Mouse (Mus musculus): ENCODE measurements around the gene Gimap4.

Gene Gimap4

GRCm38 (mm10) chr6:48700251-48701075 is 16.1 kb downstream of the Gimap4 start:
- DNase-seq (ENCODE audit: low read depth, low spot score) = peak; percentile 58

GRCm38 (mm10) chr6:48702146-48702545 is 17.8 kb downstream of the Gimap4 start:
- no peak for DNase-seq (ENCODE audit: low read depth, low spot score)

DNA sequence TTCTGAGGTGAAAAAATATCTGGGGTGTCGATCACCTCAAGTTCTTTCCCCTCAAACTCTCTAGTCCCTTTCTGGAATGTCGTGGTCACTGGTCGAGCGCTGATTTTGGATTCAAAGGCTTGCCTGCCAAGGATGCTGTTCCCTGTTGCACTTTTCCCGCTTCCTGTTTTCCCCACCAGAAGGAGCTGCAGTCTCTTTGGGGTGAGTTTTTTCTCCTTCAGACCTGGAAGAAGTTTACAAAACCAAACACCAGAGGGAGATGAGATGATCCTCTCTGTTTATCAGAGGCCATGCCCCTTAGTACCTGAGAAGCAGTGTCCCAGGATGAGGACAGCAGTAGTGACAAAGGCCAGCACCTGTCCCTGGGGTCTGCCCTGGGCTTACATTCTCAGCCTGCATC is 18.3 kb downstream of the Gimap4 start:
- no peak for DNase-seq (ENCODE audit: low read depth, low spot score)

DNA sequence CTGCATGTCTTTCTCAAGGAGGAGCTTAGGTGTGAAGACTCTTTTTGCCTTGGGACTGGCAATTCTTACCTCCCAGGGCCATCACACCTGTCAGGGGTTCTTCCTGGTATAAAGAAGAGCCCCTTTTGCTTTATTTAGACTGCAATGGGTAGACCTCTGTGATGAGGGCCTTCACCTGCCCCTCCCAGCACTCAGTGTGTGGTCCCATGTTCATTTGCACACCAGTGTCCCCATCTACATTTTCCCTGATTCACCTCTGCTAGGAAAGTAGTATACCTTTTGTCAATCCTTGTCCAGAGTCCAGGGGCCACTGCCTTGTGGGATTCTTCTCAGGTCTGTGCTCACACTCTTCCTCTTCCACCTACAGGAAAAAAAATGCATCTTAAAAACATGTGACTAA is 19.8 kb downstream of the Gimap4 start:
- no peak for DNase-seq (ENCODE audit: low read depth, low spot score)

DNA sequence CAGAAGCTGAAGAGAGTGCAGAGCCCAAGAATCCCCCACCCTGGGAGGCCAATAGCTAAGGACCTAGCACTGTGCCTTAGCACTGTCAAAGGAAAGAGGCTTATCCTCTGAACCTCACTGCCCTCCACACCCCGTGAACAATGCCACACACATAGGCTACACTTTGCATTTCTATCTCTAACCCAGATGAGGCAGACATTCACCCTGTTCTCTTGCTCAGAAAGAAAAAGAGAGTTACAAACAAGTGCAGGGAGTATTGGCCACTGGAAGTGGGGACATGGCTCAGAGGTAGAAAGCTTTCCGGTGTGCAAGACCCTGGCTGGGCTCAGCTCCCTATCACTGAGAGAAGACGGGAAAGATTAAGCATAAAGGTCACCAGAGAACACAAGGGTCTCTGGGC is 21.8 kb downstream of the Gimap4 start:
- DNase-seq (ENCODE audit: low read depth, low spot score) = no peak

- no peak for DNase-seq (ENCODE audit: low read depth, low spot score)
Observed at GRCm38 (mm10) chr6:48718455-48718854, 34.1 kb downstream of the Gimap4 start, which contains the start of the genes Gm28053 and Gimap7. Gm28053 (plus strand) TSS chr6:48718607. Gimap7 (plus strand) TSS chr6:48718621.

DNA sequence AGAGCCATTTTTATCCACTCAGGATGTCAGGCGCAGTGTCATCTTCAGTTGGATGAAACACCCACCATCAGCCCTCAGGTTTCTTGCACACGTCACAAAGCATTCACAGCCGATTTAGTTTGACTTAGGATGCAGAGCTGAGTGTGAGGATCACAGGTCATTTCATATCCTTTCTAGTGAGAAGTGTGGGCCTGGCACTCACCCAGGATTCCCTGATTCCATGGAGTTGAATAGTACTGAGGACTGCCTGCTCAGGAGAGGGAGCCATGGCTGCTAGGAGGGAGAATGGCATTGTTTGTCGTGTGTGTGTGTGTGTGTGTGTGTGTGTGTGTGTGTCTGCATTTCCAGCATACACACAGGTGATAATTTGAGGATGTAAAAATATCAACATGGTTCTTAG is 36.0 kb downstream of the Gimap4 start:
- no peak for DNase-seq (ENCODE audit: low read depth, low spot score)

- DNase-seq (ENCODE audit: low read depth, low spot score) = no peak
Observed at GRCm38 (mm10) chr6:48723468-48723867, 39.1 kb downstream of the Gimap4 start.

- DNase-seq (ENCODE audit: low read depth, low spot score) = peak; percentile 45
Observed at GRCm38 (mm10) chr6:48725476-48725875, 41.1 kb downstream of the Gimap4 start.

- DNase-seq (ENCODE audit: low read depth, low spot score) = no peak
Observed at GRCm38 (mm10) chr6:48727761-48728160, 43.4 kb downstream of the Gimap4 start.

GRCm38 (mm10) chr6:48732864-48733304 is 48.5 kb downstream of the Gimap4 start:
- DNase-seq (ENCODE audit: low read depth, low spot score) = peak; percentile 46

DNA sequence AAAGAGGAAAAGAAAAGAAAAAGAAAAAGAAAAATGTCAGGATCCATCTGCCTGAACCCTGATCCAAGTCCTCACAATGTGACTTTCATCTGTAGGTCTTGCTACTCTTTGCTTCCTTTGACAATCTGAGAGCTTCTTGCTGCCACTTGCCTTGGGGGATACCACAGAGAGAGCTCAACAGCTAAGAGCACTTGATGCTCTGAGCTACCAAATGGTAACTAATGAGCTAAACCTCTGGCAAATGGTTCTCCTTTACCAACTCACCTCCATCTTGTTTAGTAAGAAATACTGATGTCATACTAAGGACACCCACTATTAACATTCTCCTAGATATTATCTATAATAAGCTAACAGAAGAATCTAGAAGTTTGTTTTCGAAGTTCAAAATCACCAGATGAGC is 49.3 kb downstream of the Gimap4 start:
- no peak for DNase-seq (ENCODE audit: low read depth, low spot score)

DNA sequence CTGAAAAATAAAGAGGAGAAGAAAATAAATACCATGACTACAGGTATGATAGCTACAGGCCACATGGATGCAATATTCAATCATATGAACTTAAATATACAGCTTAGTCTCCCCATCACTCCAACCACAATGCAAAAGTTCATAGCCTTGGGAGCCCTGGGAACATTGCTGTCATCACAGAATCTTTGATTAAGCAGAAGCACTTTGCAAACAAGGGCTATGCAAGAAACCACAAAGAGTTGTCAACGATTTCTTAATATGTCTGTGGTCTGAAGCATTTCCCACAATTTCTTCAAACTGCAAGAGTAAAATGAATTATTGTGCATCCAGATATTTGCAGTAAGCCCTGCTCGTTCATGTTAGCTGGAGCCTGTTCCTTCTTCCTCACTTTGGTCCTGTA is 52.7 kb downstream of the Gimap4 start:
- DNase-seq (ENCODE audit: low read depth, low spot score) = no peak

DNA sequence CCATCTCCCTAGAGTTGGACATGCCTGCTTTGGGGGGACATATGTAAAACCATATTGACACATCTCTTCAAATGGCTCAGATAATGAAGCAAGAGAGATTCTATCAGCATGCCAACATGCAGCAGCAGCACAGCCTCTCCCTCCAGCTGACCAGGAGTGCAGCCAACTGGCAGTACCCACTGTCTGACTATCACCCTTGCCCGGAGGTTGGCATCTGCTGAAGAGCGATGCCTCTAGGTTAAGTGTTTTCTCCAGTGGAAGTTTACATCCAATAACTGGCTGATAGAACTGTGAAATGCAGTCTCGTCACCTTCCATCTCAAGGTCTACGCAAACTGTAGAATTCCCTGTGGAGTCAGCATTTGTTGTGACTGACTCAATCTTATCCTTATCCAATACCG is 53.3 kb downstream of the Gimap4 start:
- no peak for DNase-seq (ENCODE audit: low read depth, low spot score)

DNA sequence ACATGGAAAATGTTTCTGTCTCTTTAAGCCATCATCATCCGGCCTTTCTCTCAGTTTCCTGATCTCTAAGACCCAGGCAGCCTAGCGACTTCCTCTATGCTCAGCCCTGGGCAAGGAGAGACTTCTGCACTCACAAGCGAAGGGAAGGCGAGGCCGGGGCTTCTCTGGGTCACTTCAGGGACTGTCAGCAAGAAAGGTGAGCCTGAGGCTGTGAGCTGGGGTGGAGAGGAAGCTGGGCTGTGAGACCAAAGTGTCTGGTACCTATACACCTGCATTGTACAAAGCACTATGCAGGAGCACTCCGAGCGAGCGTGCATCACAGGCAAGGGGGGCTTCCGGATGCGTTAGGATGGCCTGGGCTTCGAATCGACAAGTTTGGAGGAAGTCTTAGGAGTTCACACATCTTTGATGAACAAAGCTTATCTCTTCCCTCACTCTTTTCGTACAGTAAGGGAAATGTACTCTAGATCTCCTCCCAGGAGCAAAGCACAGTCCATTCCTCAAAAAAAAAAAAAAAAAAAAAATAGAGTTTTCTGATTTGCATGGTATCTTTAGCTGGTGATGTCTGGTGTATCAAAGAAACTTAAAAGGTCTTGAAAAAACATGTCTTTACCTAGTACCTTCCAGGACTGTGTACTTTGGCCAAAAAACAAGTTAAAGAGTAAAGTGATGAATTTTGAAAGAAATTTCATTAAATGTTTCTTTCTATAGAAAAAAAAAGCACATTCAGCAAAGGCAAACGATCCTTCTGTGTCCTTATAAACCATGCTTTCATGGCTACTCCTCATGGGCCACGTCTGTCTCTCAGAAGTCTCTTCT is 54.8 kb downstream of the Gimap4 start, which contains the start of gene Gimap1:
Gene Gimap1, plus strand, starts transcription at position 94 of the 819 bp plus-strand sequence.
- DNase-seq (ENCODE audit: low read depth, low spot score) = peak; percentile 32

GRCm38 (mm10) chr6:48739780-48740055 is 55.4 kb downstream of the Gimap4 start:
- DNase-seq (ENCODE audit: low read depth, low spot score) = no peak

GRCm38 (mm10) chr6:48740501-48741169 is 56.3 kb downstream of the Gimap4 start:
- no peak for DNase-seq (ENCODE audit: low read depth, low spot score)

- no peak for DNase-seq (ENCODE audit: low read depth, low spot score)
Observed at GRCm38 (mm10) chr6:48741273-48741672, 56.9 kb downstream of the Gimap4 start.
